Mouse (Mus musculus): ENCODE data around the gene Snph. TPM values are rescaled to one million over a fixed set of nuclear protein-coding genes. Genes with fewer than 3 reads are reported as not detected.

The Snph gene
- polyA plus RNA-seq, 1 experiment from 2014 or later: 0.60 TPM

- Histone ChIP-seq H3K9ac (ENCODE audit: low read depth, low read length) (no peak overlapping the region), H3K27me3 (replicated peaks; ENCODE audit: control insufficient read depth, insufficient read depth, low read length) (no peaks in the 10 kb centered on the region), H3K36me3 (ENCODE audit: control insufficient read depth, insufficient read depth) (peaks cover 13% of the 10 kb centered on the region; the same call in 1 of the 2 replicates), H3K9me3 (ENCODE audit: control insufficient read depth) (no peaks in the 10 kb centered on the region), H3K4me1 (replicated peaks; ENCODE audit: control insufficient read depth, insufficient read depth, low read length) (no peaks in the 10 kb centered on the region), H3K4me2 (replicated peaks; ENCODE audit: low read depth) (no peak overlapping the region), H3K27ac (ENCODE audit: low read depth, low read length) (no peak overlapping the region), H3K4me3 (ENCODE audit: low read depth, low read length) (no peak overlapping the region)
- ATAC-seq: no peak
- 44% methylated on average over 3 of the region's 3 CpGs for WGBS
- peak; percentile 56 for TF ChIP-seq CTCF (IDR thresholded peaks at IDR 0.05; ENCODE audit: low read depth)
These were observed 46.5 kb downstream of the Snph start for GRCm38 (mm10) chr2:151585934-151586333.

GRCm38 (mm10) chr2:151580945-151581344, 51.4 kb downstream of the Snph start:
- no peaks in the 10 kb centered on the region for H3K27me3 ChIP-seq (replicated peaks; ENCODE audit: control insufficient read depth, insufficient read depth, low read length)
- H3K9ac ChIP-seq (ENCODE audit: low read depth, low read length): no peak overlapping the region
- H3K4me2 ChIP-seq (replicated peaks; ENCODE audit: low read depth): no peak overlapping the region
- no peak overlapping the region for H3K4me3 ChIP-seq (ENCODE audit: low read depth, low read length)
- H3K27ac ChIP-seq (ENCODE audit: low read depth, low read length): peak overlapping the region; percentile 46
- H3K4me1 ChIP-seq (replicated peaks; ENCODE audit: control insufficient read depth, insufficient read depth, low read length): no peaks in the 10 kb centered on the region
- 25% methylated on average over 1 of the region's 1 CpGs for WGBS
- ATAC-seq: peak; percentile 71
- no peaks in the 10 kb centered on the region for H3K36me3 ChIP-seq (ENCODE audit: control insufficient read depth, insufficient read depth)
- no peak for TF ChIP-seq CTCF (IDR thresholded peaks at IDR 0.05; ENCODE audit: low read depth)
- H3K9me3 ChIP-seq (ENCODE audit: control insufficient read depth): no peaks in the 10 kb centered on the region

- Histone ChIP-seq H3K36me3 (ENCODE audit: control insufficient read depth, insufficient read depth) (no peaks in the 10 kb centered on the region), H3K4me1 (replicated peaks; ENCODE audit: control insufficient read depth, insufficient read depth, low read length) (no peaks in the 10 kb centered on the region), H3K9ac (ENCODE audit: low read depth, low read length) (no peak overlapping the region), H3K9me3 (ENCODE audit: control insufficient read depth) (no peaks in the 10 kb centered on the region), H3K27ac (ENCODE audit: low read depth, low read length) (peak overlapping the region; percentile 82), H3K4me3 (ENCODE audit: low read depth, low read length) (no peak overlapping the region), H3K4me2 (replicated peaks; ENCODE audit: low read depth) (peak overlapping the region; percentile 6; the same call in 1 of the 2 replicates), H3K27me3 (replicated peaks; ENCODE audit: control insufficient read depth, insufficient read depth, low read length) (no peaks in the 10 kb centered on the region)
- ATAC-seq: peak; percentile 69
- WGBS: 34% methylated on average over 4 of the region's 4 CpGs
- no peak for TF ChIP-seq CTCF (IDR thresholded peaks at IDR 0.05; ENCODE audit: low read depth)
These were observed 53.2 kb downstream of the Snph start for GRCm38 (mm10) chr2:151579183-151579582.

GRCm38 (mm10) chr2:151575699-151576389, 56.5 kb downstream of the Snph start:
- H3K4me2 ChIP-seq (replicated peaks; ENCODE audit: low read depth): peak overlapping the region; percentile 66
- TF ChIP-seq CTCF (IDR thresholded peaks at IDR 0.05; ENCODE audit: low read depth): no peak
- no peaks in the 10 kb centered on the region for H3K36me3 ChIP-seq (ENCODE audit: control insufficient read depth, insufficient read depth)
- no peaks in the 10 kb centered on the region for H3K9me3 ChIP-seq (ENCODE audit: control insufficient read depth)
- WGBS: 3% methylated on average over 38 of the region's 38 CpGs
- H3K27ac ChIP-seq (ENCODE audit: low read depth, low read length): peak overlapping the region; percentile 79
- no peaks in the 10 kb centered on the region for H3K27me3 ChIP-seq (replicated peaks; ENCODE audit: control insufficient read depth, insufficient read depth, low read length)
- peak; percentile 61 for ATAC-seq
- peak overlapping the region; percentile 42 for H3K9ac ChIP-seq (ENCODE audit: low read depth, low read length)
- H3K4me1 ChIP-seq (replicated peaks; ENCODE audit: control insufficient read depth, insufficient read depth, low read length): no peaks in the 10 kb centered on the region
- peak overlapping the region; percentile 34 for H3K4me3 ChIP-seq (ENCODE audit: low read depth, low read length)

GRCm38 (mm10) chr2:151575119-151575698, 57.2 kb downstream of the Snph start:
- no peaks in the 10 kb centered on the region for H3K4me1 ChIP-seq (replicated peaks; ENCODE audit: control insufficient read depth, insufficient read depth, low read length)
- H3K27me3 ChIP-seq (replicated peaks; ENCODE audit: control insufficient read depth, insufficient read depth, low read length): no peaks in the 10 kb centered on the region
- no peak for ATAC-seq
- no peaks in the 10 kb centered on the region for H3K36me3 ChIP-seq (ENCODE audit: control insufficient read depth, insufficient read depth)
- no peaks in the 10 kb centered on the region for H3K9me3 ChIP-seq (ENCODE audit: control insufficient read depth)
- TF ChIP-seq CTCF (IDR thresholded peaks at IDR 0.05; ENCODE audit: low read depth): peak; percentile 73
- H3K9ac ChIP-seq (ENCODE audit: low read depth, low read length): peak overlapping the region; percentile 42
- 31% methylated on average over 7 of the region's 7 CpGs for WGBS
- H3K27ac ChIP-seq (ENCODE audit: low read depth, low read length): peak overlapping the region; percentile 79; the same call in 1 of the 2 replicates
- peak overlapping the region; percentile 34 for H3K4me3 ChIP-seq (ENCODE audit: low read depth, low read length)
- peak overlapping the region; percentile 66 for H3K4me2 ChIP-seq (replicated peaks; ENCODE audit: low read depth)

- no peak overlapping the region for H3K27ac ChIP-seq (ENCODE audit: low read depth, low read length)
- H3K4me3 ChIP-seq (ENCODE audit: low read depth, low read length): no peak overlapping the region
- no peaks in the 10 kb centered on the region for H3K27me3 ChIP-seq (replicated peaks; ENCODE audit: control insufficient read depth, insufficient read depth, low read length)
- no peak for TF ChIP-seq CTCF (IDR thresholded peaks at IDR 0.05; ENCODE audit: low read depth)
- no peak overlapping the region for H3K4me2 ChIP-seq (replicated peaks; ENCODE audit: low read depth)
- WGBS: 82% methylated on average over 5 of the region's 5 CpGs
- no peaks in the 10 kb centered on the region for H3K36me3 ChIP-seq (ENCODE audit: control insufficient read depth, insufficient read depth)
- no peaks in the 10 kb centered on the region for H3K9me3 ChIP-seq (ENCODE audit: control insufficient read depth)
- no peak overlapping the region for H3K9ac ChIP-seq (ENCODE audit: low read depth, low read length)
- no peak for ATAC-seq
- no peaks in the 10 kb centered on the region for H3K4me1 ChIP-seq (replicated peaks; ENCODE audit: control insufficient read depth, insufficient read depth, low read length)
These were observed 57.8 kb downstream of the Snph start for GRCm38 (mm10) chr2:151574607-151575006.
